Mouse (Mus musculus) spleen, adult 18-20 months (tissue): ENCODE data around the gene Gm9821.
A peak's percentile ranks its signal among the peaks of the same experiment; 100 is the strongest.

ENCODE experiments used
- DNase-seq, 2 experiments: peaks; one replicate each; pipeline ENCODE4 v3.0.0; 2022; ENCODE audit warnings: mixed read lengths in 2 of 2

The Gm9821 gene

DNA sequence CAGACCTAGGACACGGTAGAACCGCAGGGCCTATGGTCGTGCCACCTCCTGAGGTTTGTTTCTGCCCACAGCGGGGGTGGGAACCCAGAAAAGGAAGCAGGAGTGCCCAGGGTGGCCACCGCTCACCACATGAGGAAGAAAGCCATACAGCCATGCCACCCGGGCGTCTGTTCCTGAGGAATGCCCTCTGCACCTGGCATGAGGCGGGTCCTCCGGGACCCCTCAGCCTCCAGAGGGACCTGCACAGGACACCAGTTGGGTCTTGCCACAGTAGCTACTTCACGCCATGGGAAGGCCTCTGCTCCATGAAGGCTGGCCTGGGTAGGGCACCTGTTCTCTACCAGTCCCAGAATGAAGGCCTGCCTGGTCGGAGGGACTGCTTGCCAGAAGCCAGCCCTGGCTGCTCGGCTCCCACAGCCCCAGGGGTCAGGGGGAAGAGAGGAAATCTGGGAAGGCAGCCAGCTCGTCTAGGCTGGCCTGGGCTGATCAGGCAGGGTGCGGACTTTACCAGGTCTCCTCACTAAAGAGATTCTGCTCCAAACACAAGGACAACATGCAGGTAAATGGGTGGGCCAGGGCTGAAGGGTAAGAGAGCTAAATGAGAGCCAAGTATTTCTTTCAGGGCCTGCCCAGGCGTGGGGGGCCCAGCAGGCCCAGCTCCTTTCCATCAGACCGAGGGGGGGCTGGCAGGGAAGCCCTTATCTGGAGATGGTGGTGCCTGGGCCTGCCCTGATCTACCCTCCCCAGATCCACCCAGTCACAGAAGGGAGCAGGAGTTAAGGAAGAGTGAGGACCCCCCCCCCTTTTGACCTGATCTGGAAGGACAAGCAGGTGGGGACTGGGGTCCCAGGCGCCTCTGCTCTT is 4.1 kb downstream of the Gm9821 start:
- DNase-seq = peak in 1 of 2 experiments; percentile 43

DNA sequence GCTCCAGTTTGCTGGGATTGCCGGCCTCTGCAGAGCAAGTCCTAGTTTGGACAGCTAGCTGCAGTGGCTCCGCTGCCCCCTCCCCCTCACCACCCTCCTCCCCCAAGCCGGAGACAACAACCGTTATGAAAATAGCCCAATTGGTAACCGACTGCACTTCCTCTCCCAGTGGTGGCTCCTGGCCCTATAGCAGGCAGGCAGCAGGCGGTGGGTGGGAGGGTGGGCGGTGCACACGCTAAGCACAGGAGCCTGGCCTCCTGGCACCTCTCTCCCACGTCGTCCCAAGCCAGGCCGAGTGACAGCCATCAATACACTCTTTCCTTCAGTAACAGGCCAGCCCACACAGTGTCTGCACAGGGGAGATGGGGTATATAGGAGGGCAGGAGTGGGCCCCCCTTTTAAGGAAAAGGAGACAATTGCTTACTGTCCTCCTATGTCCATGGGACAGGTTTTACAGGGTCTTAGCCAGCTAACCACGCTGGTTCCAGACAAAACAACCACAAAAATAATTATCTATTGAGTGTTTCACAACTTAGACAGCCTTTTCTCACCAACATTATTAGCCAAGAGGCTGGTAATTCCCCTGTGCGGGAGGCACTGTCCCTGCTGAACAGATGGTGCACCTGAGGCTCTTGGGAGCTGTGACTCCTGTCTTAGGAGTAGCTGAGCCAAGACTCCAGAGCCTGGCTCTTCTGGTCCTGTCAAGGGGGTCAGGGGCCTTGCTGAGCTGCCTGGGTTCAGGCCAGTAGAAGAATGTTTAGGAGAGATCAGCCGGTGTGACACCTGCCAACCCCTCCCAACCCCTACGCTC is 5.0 kb downstream of the Gm9821 start:
- peak; percentile 37 for DNase-seq

DNA sequence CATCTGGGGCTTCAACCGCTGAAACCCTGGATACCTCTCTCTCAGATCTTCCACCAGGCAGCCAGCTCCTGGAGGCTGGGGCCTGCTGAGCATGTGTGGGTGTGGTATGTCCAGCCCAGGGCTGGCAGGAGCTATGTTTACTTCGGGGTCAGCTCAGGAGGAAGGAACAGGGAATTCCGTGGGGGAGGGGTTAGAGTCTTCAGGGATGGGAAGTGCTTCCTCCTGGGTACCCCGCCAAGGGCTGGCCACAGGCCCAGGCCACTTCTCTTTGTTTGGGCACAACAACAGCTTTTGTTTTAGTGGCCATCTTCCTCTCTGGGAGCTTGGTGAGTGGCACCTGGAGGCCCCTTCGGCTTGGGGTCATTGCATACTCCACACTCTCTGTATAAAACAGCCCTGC is 8.3 kb downstream of the Gm9821 start:
- no peak for DNase-seq

DNA sequence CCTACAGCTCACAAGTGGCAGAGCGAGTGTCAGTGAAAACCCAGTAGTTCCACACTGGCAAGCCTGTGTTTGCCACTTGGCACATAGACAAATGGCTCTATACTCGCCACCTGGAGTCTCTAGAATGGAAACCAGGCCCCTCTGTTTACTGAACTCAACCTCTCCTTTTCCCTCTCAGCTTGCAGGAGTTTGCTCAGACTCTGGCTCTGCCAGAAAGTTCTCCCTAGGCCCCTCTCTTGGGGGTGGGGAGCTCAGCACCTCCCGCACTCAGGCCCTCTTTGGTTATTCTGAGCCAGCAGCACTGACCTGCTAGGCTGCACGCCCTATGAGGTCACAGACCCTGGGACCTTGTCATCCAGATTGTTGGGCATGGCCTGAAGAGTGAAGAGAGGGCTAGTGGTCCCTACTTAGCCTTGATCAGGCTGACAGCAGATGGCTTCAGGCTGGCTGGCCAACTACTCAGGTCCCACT is 9.7 kb downstream of the Gm9821 start:
- DNase-seq = no peak

DNA sequence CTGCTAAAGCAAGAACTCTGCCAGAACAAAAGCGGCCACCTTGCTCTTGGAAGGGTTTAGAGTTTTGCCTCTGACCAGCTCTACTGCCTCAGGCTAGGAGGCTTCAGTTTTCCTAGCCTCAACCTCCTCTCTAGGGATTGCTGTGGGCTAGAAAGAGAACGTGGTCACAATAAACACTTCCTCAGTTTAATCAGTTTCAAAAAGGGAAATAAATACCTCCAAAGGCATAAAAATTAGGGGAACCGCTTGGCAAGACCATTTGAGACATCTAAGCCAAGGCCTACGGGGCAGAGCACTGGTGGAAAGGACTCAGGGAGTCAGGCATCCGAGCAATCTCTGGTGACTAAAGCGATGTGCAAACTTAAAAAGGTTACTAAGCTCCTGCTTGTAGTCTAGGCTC is 10.4 kb downstream of the Gm9821 start:
- no peak for DNase-seq

DNA sequence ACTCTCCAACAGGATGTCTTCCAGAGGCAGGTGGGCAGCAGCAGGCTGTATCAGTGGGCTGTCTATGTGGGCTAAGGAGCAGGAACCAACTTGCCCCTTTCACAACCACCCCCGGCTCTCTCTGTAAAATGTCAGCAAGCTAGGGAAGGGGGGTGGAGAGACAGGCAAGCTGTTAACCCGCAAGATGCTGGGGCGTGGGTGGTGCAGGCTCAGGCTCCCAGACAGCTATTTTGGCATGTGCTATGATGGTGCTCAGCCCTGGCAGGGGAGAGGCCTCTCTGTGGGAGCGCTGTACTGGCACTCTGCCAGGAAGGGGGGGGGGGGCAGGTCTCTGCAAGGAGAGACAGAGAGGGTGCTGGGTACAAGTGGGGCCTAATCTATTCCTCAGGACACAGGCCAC is 11.6 kb downstream of the Gm9821 start:
- DNase-seq = no peak

DNA sequence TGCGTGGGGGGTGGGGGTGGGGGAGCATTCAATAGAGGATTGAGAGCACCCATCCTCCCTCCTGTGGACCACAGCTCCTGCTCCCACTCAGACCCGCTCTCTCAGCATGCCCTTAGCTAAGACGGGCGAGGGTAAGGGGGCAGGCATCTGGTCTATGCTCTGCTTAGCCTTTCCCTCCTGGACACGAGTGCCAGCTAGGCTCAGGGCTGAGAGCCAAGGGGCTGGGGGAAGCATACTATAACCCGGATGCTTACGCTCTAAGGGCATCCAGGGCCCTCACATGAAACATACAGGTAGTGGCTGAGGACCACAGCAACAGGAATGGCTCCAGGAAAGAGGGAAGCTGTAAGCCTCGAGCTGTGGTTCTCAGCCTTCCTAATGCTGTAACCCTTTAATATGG is 12.5 kb downstream of the Gm9821 start:
- DNase-seq = no peak

DNA sequence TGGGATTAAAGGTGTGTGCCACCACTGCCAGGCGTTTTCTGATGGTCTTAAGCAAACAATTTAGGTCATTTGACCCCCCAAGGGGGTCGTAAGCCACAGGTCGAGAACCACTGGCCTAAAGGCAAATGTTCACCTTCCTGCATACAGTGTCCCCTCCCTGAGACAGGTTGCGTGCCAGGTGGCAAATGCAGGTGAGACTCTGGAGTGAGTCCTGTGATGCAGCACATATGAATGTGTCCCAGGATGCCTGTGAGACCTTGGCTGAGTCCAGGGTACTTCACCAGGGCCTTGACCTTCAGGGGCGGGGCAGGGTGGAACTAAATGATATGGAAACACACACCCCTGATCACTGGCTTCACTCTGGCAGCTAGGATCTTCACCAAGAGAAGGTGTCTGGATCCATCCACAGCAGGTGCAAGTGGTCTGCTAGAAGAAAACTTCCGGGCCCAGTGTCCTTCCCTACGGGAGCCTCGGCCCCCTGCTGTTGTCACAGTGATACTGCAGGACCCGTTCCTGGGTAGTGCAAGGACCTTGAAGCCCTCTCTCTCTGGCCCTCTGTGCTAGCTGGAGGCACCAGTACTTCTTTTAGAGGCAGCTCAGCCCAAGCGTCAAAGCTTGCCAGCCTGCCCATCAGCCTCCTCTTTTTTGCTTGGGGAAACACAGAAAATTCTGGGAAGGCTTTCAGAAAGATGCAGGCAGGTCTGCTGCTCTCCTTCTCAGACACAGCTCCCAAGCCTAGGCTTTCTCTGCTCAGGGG is 13.4 kb downstream of the Gm9821 start:
- DNase-seq = no peak

DNA sequence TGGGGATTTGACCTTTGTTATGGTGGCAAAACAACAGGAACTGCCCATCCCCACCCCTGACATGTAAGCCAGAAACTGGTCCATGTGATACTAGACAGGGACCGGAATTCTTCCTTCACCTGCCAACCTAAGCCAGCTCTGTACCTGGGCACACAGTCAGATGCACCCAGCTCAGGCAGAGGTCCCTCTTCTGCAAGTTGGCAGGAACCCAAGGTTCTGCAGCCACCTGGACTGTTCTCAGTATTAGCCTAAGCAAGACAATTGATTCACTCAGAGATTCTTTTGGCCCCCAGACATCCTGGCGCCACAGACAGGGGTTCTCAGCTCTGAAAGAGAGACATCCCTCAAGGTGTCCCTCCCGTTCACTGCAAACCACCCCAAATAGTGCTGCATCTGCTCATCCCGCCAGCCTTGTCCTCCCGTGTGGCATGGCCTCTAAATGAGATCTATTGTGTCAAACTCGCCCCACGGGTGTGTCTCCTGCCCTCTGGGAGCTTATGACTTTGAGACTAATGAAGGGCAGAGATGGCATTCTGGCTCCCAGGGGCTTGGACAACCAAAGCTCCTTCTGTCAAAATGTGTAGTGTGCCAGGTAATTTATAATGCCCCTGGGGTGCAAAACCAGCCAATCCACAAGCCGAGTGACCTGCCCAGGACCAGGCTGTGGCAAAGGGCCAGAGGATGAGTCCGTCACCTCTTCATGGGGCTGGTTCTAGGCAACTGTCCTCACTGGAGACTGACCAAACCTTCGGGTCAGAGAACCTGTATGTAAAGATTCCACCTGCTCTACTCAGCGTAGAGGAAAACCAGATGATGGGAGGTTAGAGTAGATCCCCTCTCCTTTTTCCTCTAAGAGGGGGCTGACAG is 14.3 kb downstream of the Gm9821 start:
- DNase-seq = no peak

DNA sequence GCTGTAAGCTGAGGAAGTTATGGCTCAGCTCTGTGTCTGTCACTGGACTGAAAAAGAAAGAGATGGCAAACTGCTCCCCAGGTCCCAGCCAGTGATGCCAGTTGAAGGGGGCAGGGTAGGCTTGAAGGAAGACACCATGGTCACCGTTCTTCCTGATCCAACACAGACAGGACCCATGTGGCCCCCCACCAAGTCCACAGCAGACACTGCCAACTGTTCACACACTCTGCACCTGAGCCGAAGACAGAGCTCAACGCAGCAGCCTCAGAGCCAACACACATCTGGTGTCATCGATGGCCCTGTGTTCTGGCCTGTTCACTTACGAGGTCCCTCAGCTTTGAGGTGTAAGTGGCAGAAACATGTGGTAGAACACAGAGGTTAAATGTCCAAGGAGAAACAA is 15.0 kb downstream of the Gm9821 start:
- DNase-seq = no peak

DNA sequence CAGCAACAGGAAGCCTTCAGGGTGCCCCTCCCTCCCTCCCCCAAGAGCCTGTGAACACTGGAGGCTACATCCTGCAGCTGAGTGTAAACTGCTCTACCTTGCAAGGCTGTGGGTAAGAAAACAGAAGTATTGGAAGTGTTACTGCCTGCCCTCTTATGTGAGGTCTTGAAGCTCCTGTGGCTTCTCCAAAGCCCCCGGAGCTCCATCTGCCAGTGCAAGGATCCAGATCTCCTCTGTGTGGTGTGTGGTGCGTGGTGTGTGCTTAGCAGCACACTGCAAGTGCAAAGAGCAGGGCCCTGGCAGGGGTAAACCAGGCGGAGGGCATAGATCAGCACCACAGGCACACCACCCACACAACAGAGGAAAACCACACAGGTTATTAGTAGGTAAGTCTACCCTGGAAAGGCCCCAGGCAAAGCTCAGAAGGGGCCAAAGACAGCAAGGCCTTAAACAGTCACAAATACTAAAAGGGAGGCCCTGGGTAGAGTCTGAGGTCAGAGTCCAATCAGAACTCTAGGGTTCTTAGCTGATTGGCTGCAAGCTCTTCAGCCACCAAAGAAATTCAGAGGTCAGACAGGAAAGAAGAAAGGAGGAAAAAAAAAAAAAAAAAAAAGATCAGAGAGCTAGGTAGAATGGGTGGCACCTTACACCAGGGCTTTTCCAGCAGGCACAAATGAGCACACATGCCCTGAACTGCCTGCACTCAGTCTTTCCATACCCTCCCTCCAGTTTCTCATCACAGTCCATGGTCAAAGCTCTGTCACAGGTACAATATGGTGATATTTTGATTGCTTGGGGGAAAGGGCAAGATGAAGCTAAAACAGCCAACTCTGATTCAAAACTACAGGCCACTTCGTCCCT is 16.6 kb downstream of the Gm9821 start:
- DNase-seq = no peak

DNA sequence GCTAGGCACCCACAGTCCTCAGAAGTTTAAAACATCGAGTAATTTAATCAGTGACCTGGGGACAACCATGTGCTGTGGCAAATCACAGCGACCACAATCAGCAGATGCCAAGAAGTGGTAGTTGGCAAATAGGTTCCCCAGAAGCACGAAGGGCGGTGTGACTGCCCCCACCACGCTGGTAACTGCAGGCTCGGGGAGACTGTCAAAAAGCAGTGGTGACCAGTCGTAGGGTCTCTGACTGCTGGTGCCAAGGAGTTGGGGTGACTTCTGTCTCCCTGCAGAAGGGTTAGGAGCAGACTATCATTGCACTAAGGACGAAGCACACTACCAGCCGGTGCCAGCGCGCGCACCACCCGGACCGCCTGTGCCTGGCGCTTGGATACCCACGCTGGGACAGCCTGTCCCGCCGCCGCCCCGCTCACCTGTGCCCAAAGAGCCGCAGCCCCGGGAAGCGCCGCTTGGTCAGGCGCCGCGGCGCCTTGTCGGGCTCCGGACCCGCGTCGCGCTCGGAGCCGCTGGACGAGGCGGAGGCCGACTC is 17.4 kb downstream of the Gm9821 start:
- no peak for DNase-seq

DNA sequence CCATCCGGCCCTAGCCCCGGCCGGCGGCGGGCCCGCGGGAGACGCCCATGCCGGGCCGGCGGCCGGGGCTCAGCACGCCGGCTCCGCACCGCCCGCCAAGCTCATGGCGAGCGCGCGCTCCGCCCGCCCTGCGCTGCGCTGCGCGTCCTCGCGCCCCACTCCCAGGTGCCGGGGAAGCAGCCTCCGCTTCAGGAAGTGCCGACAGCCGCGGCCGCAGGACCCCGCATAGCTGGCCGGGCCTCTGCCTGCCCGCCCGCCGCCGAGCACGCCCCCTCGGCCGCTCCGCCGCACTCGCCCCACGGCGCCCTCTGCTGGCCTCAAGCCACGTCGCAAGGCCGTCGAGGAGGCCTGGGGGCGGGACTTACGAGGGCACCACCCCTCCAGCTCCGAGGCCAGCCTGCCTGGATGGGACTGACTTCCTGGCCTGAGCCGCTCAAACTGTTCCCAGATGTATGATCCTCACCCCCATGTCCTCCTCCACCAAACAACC is 18.0 kb downstream of the Gm9821 start:
- peak; percentile 93 to 99 for DNase-seq

DNA sequence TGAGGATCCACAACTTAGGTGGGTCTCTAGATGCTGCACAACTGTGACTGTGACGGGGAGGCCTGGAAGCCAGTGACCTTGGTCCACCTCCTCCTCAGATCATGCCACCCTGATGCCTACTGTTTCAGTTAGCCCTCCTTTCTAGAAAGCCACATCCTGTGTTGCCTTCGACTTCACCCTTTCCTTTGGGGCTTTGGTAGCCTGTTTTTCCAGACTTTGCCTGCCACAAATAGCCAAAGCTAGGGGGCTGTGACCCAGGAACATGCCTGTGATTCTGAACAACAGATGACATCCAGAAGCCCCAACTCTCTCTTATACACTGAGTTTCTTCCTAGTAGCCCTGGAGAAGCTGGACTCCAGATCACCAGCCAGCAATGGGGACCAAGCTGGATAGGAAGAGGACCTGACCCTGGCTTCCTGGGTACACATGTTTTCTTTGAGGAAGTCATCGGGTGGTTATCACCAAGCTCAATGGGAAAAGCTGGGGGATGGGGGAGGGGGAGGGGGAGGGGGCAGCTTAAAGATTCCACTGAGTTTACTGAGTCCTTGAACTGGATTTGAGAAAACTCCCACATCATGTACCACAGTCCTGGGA is 19.2 kb downstream of the Gm9821 start:
- DNase-seq = no peak

DNA sequence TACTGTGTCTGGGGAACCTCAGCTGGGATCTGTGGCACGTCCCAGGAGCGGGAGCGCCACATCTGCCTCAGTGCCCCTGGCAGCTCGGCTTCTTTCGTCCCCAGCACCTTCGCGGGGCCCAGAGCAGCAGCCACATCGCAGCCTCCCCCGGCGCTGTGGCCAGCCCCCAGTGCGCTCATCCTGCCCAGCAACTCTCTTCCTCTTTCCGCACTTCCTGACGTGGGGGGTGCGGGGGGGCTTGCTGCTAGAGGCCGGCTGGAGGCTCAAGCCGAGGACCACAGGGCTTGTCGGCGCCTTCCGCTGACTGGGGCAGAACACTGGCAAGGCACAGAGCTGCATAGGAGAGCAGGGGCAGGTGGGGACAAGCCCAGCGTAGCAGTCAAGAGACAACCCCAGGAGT is 19.9 kb downstream of the Gm9821 start:
- DNase-seq = peak; percentile 79 to 81

DNA sequence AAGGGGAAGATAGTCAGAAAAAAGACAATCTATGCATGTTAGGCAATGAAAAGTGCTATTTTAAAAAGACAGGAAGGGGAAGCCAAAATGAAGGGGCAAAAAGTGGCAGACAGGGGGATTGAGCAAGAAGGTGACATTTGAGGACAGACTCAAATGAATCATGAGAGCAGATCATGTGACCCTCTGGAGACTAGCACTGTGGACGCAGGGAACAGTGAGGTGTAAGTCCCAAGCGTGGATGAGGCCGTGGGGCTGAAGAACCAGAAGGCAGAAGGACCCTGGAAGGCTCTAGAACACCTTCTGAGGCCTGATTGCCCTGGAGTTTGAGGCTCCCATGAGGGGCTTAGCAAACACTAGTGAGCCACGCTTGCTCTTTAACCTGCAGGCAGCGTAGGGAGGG is 20.9 kb downstream of the Gm9821 start:
- no peak for DNase-seq

DNA sequence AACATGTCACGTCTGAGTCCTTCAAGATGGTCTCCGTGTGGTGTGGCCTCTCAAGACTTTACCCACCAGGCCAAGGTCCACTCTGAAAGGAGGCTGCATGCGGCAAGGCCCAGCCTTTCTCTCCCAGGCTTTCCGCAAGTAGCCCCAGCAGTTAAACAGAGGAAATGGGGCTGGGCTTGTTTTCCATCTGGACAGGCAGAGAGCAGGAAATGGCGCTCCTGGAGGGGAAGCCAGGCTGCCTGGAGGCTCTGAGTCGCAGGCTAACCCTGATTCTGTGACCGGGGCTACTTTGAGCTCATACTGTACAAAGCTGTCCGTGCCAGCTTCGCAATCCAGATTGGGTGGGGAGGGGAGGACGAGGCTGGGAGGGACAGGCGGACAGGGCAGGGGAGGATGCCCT is 22.5 kb downstream of the Gm9821 start:
- no peak for DNase-seq

DNA sequence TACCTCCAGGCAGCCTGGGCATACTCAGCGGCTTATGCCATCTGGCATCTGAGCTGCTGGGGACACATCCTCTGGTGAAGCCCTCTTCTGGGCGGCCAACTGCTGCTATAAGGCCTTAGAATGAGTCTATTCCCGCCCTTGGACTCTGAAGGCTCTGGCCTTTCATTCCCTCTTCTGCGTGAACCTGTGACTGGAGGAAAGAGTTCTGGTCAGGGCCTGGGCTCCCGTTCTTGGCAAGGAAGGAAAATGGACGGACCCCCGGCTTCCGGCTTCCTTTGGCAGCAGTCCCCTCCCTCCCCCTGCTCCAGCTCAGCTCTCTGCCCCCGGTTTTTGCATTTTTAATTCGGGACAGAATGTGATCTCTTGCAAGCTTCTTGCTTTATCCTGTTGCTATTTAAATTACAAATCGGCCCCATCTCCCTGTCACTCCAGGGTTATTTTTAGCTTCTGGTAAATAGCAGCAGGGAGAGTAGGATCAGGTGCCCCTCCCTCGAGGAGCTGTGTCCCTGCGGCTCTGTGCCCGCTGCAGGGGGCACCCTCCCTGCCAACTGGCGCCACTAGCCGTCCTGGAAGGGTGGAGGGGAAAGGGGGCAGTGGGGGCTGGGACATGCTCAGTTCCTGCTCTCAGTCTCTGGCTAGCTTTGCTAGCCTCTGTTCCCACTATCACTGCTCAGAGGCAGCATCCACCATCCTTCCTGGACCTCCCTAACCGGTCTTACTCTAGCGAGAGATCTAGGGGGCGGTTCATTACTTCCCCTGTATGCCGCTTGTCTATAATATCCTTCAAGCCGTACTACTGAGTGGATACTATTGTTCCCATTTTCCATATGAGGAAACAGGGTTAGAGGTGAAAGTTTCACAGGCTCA is 26.0 kb downstream of the Gm9821 start:
- no peak for DNase-seq

DNA sequence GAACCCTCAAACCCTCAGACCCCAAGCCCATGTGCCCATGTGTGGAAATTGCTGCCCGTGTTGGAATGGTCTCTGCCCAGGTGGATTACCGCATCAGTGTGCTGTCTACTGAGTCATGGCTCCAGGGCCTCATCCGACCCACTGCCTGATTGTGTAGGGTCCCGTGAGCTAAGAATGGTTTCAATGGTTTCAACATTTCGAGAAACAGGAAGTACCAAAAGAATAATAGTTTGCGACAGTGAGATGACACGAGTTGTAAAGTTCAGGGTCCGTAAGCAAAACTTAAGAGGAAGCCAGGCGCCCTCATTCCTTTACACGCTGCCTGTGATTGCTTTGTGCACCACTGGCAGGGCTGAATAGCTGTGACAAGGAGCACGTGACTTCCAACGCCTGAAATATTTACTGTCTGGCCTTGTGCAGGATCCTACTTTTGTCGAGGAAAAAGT is 26.6 kb downstream of the Gm9821 start:
- no peak for DNase-seq
